Mouse (Mus musculus) kidney, embryonic 15.5 days (tissue): ENCODE results near the gene Strn3. TPM values are rescaled to one million over a fixed set of nuclear protein-coding genes. Genes with fewer than 3 reads are reported as not detected.
"Not testable (repeated sequence)": the region's sequence is repeated elsewhere in the genome, so short reads cannot be mapped to it uniquely, and the experiment has no call there.

Experiments used
- ATAC-seq: fragments of 200-750 bp; cut with Nextera tagmentation; replicated peaks from 2 replicates; pipeline ENCODE4 v1.8.0; 2017; ENCODE audit warnings: moderate TSS enrichment; ENCODE audit not compliant: low FRiP score
- H3K27ac ChIP-seq: fragments of 300-500 bp; sonication (generic); 2 replicates; pipeline ENCODE4 v1.5.1; 2015; ENCODE audit warnings: mild to moderate bottlenecking, inconsistent platforms
- H3K27me3 ChIP-seq: fragments of 300-500 bp; sonication (generic); 2 replicates; pipeline ENCODE4 v1.6.1; 2015; ENCODE audit warnings: inconsistent platforms
- H3K36me3 ChIP-seq: fragments of 300-500 bp; sonication (generic); 2 replicates; pipeline ENCODE4 v1.6.1; 2015; ENCODE audit warnings: inconsistent platforms
- H3K4me1 ChIP-seq: fragments of 300-500 bp; sonication (generic); 2 replicates; pipeline ENCODE4 v1.6.1; 2015; ENCODE audit warnings: inconsistent platforms
- H3K4me2 ChIP-seq: fragments of 300-500 bp; sonication (generic); 2 replicates; pipeline ENCODE4 v1.6.1; 2015; ENCODE audit warnings: moderate library complexity, mild to moderate bottlenecking, inconsistent platforms
- H3K4me3 ChIP-seq: fragments of 300-500 bp; sonication (generic); replicated peaks from 2 replicates; pipeline ENCODE4 v1.5.1; 2015; ENCODE audit warnings: mild to moderate bottlenecking, inconsistent platforms
- H3K9ac ChIP-seq: fragments of 300-500 bp; sonication (generic); 2 replicates; pipeline ENCODE4 v1.6.1; 2015; ENCODE audit warnings: mild to moderate bottlenecking, inconsistent platforms
- H3K9me3 ChIP-seq: fragments of 300-500 bp; sonication (generic); replicated peaks from 2 replicates; pipeline ENCODE4 v1.6.1; 2016; ENCODE audit warnings: inconsistent platforms
- WGBS: fragments of 180-500 bp; shearing (Covaris S2); methylation state at CpG from one replicate; pipeline ENCODE4 v1.1.7; 2015; ENCODE audit warnings: mixed read lengths; 5-methylcytosine and 5-hydroxymethylcytosine counted together
- polyA plus RNA-seq: library from polyadenylated mRNA; unstranded; fragments of >200 nt; fragmentation: Nextera tagmentation; extraction: Ambion mirVana; gene quantifications from 2 replicates; pipeline ENCODE4 v1.2.1, GENCODE M21; 2015

Gene Strn3
- polyA plus RNA-seq, 1 experiment from 2014 or later, result 45.5 TPM

- Histone ChIP-seq H3K4me2 (peak within 1 kb of the TSS; percentile 99), H3K4me3 (peak within 1 kb of the TSS; percentile 54), H3K9me3 (no peaks in the 10 kb centered on the region), H3K36me3 (no peaks in the 10 kb centered on the region), H3K27me3 (peaks cover 56% of the 10 kb centered on the region), H3K27ac (no peak within 1 kb of the TSS), H3K4me1 (peaks cover 20% of the 10 kb centered on the region), H3K9ac (peak within 1 kb of the TSS; percentile 42)
- peak; percentile 76 for ATAC-seq
- under 1% methylated on average over 75 of the region's 79 CpGs for WGBS
Measured at GRCm38 (mm10) chr12:51593229-51594029, 98.3 kb downstream of the Strn3 start, which contains the start of gene Coch. Coch (plus strand) TSS chr12:51593341.

- Histone ChIP-seq H3K27ac (no peak overlapping the region), H3K4me1 (peaks cover 20% of the 10 kb centered on the region), H3K4me3 (peak overlapping the region; percentile 54), H3K27me3 (peaks cover 56% of the 10 kb centered on the region), H3K9ac (peak overlapping the region; percentile 42), H3K9me3 (no peaks in the 10 kb centered on the region), H3K36me3 (no peaks in the 10 kb centered on the region), H3K4me2 (peak overlapping the region; percentile 99)
- 2% methylated on average over 20 of the region's 21 CpGs for WGBS
- no peak; the same call in 1 of the 2 replicates for ATAC-seq
Measured at GRCm38 (mm10) chr12:51592888-51593228, 98.8 kb downstream of the Strn3 start.

GRCm38 (mm10) chr12:51591921-51592320 is 99.8 kb downstream of the Strn3 start:
- H3K27me3 ChIP-seq, result peaks cover 56% of the 10 kb centered on the region
- no peaks in the 10 kb centered on the region for H3K36me3 ChIP-seq
- no peaks in the 10 kb centered on the region for H3K9me3 ChIP-seq
- WGBS, result 68% methylated on average over 8 of the region's 8 CpGs
- H3K27ac ChIP-seq, result no peak overlapping the region
- H3K4me1 ChIP-seq, result peaks cover 20% of the 10 kb centered on the region
- no peak overlapping the region for H3K4me3 ChIP-seq
- H3K9ac ChIP-seq, result no peak overlapping the region
- no peak overlapping the region for H3K4me2 ChIP-seq
- no peak for ATAC-seq

- H3K4me1 ChIP-seq, result peaks cover 16% of the 10 kb centered on the region
- no peak overlapping the region for H3K9ac ChIP-seq
- no peak overlapping the region for H3K27ac ChIP-seq
- H3K36me3 ChIP-seq, result no peaks in the 10 kb centered on the region
- ATAC-seq, result no peak
- 83% methylated on average over 5 of the region's 5 CpGs for WGBS
- H3K9me3 ChIP-seq, result 0 out of 2 replicates have a peak, but pooled peaks cover 3% of the 10 kb centered on the region
- no peak overlapping the region for H3K4me3 ChIP-seq
- no peak overlapping the region for H3K4me2 ChIP-seq
- H3K27me3 ChIP-seq, result peaks cover 30% of the 10 kb centered on the region
Measured at GRCm38 (mm10) chr12:51589263-51589662, 102.4 kb downstream of the Strn3 start.

- H3K4me3 ChIP-seq, H3K27me3 ChIP-seq, ATAC-seq, H3K27ac ChIP-seq, H3K4me1 ChIP-seq, H3K36me3 ChIP-seq, H3K4me2 ChIP-seq, H3K9me3 ChIP-seq, H3K9ac ChIP-seq: not testable (repeated sequence)
- 89% methylated on average over 2 of the region's 2 CpGs for WGBS
Measured at GRCm38 (mm10) chr12:51577816-51578215, 113.9 kb downstream of the Strn3 start.

- 75% methylated on average over 4 of the region's 4 CpGs for WGBS
- Histone ChIP-seq H3K4me3 (no peak overlapping the region), H3K4me2 (no peak overlapping the region), H3K27ac (no peak overlapping the region), H3K36me3 (no peaks in the 10 kb centered on the region), H3K9ac (no peak overlapping the region), H3K9me3 (no peaks in the 10 kb centered on the region), H3K27me3 (no peaks in the 10 kb centered on the region), H3K4me1 (peaks cover 5% of the 10 kb centered on the region; the same call in 1 of the 2 replicates)
- no peak for ATAC-seq
Measured at GRCm38 (mm10) chr12:51572651-51573050, 119.0 kb downstream of the Strn3 start.

GRCm38 (mm10) chr12:51569944-51570343 is 121.8 kb downstream of the Strn3 start:
- H3K9me3 ChIP-seq, result no peaks in the 10 kb centered on the region
- H3K4me2 ChIP-seq, result no peak overlapping the region
- H3K27ac ChIP-seq, result no peak overlapping the region
- H3K9ac ChIP-seq, result no peak overlapping the region
- H3K27me3 ChIP-seq, result no peaks in the 10 kb centered on the region
- no peak for ATAC-seq
- peaks cover 5% of the 10 kb centered on the region; the same call in 1 of the 2 replicates for H3K4me1 ChIP-seq
- no peaks in the 10 kb centered on the region for H3K36me3 ChIP-seq
- WGBS, result 72% methylated on average over 7 of the region's 7 CpGs
- no peak overlapping the region for H3K4me3 ChIP-seq

- Histone ChIP-seq H3K9ac (no peak overlapping the region), H3K27me3 (no peaks in the 10 kb centered on the region), H3K36me3 (no peaks in the 10 kb centered on the region), H3K4me1 (peaks cover 5% of the 10 kb centered on the region; the same call in 1 of the 2 replicates), H3K9me3 (no peaks in the 10 kb centered on the region), H3K4me2 (no peak overlapping the region), H3K27ac (no peak overlapping the region), H3K4me3 (no peak overlapping the region)
- WGBS, result 88% methylated on average over 8 of the region's 8 CpGs
- ATAC-seq, result no peak
Measured at GRCm38 (mm10) chr12:51569472-51569871, 122.2 kb downstream of the Strn3 start.

- Histone ChIP-seq H3K4me2 (no peak overlapping the region), H3K4me3 (no peak overlapping the region)
- WGBS, result 85% methylated on average over 7 of the region's 7 CpGs
Measured at GRCm38 (mm10) chr12:51567225-51567624, 124.5 kb downstream of the Strn3 start.

GRCm38 (mm10) chr12:51561416-51561815 is 130.3 kb downstream of the Strn3 start:
- Histone ChIP-seq H3K4me3 (no peak overlapping the region), H3K9me3 (no peaks in the 10 kb centered on the region), H3K27me3 (no peaks in the 10 kb centered on the region), H3K4me1 (no peaks in the 10 kb centered on the region), H3K4me2 (peak overlapping the region; percentile 19; the same call in 1 of the 2 replicates), H3K36me3 (no peaks in the 10 kb centered on the region), H3K9ac (no peak overlapping the region), H3K27ac (no peak overlapping the region)
- no peak for ATAC-seq
- 14% methylated on average over 9 of the region's 9 CpGs for WGBS

More at GRCm38 (mm10) chr12:51567225-51567624, 124.5 kb downstream of the Strn3 start:
- H3K27me3 ChIP-seq, result no peaks in the 10 kb centered on the region
- H3K36me3 ChIP-seq, result no peaks in the 10 kb centered on the region
- no peak for ATAC-seq
- no peaks in the 10 kb centered on the region for H3K9me3 ChIP-seq
- H3K9ac ChIP-seq, result no peak overlapping the region
- peaks cover 5% of the 10 kb centered on the region; the same call in 1 of the 2 replicates for H3K4me1 ChIP-seq
- no peak overlapping the region for H3K27ac ChIP-seq
